Mouse (Mus musculus) limb, embryonic 10.5 days (tissue): ENCODE results near the gene Kcnh3. TPM values are rescaled to one million over a fixed set of nuclear protein-coding genes. Genes with fewer than 3 reads are reported as not detected.

Source experiments
- DNase-seq: peaks from one replicate; pipeline ENCODE4 v3.0.0-alpha.2; 2017; ENCODE audit warnings: low spot score
- H3K27ac ChIP-seq: fragments of 300-500 bp; sonication (generic); 2 replicates; pipeline ENCODE4 v1.5.1; 2016; ENCODE audit warnings: mild to moderate bottlenecking
- H3K27me3 ChIP-seq: fragments of 300-500 bp; sonication (generic); 2 replicates; pipeline ENCODE4 v1.6.1; 2016; ENCODE audit warnings: low read depth, mild to moderate bottlenecking; ENCODE audit not compliant: poor library complexity, severe bottlenecking
- H3K36me3 ChIP-seq: fragments of 300-500 bp; sonication (generic); 2 replicates; pipeline ENCODE4 v1.6.1; 2016; ENCODE audit warnings: mild to moderate bottlenecking, moderate library complexity
- H3K4me1 ChIP-seq: fragments of 300-500 bp; sonication (generic); 2 replicates; pipeline ENCODE4 v1.6.1; 2016
- H3K4me3 ChIP-seq: fragments of 300-500 bp; sonication (generic); 2 replicates; pipeline ENCODE4 v1.5.1; 2016; ENCODE audit warnings: mild to moderate bottlenecking, moderate library complexity
- H3K9me3 ChIP-seq: fragments of 300-500 bp; sonication (generic); replicated peaks from 2 replicates; pipeline ENCODE4 v1.6.1; 2016; ENCODE audit warnings: mild to moderate bottlenecking
- WGBS: fragments of 180-500 bp; shearing (Covaris S2); methylation state at CpG from one replicate; pipeline ENCODE4 v1.1.7; 2016; 5-methylcytosine and 5-hydroxymethylcytosine counted together
- polyA plus RNA-seq: library from polyadenylated mRNA; unstranded; fragments of >200 nt; fragmentation: Nextera tagmentation; extraction: Ambion mirVana; gene quantifications from 2 replicates; pipeline ENCODE4 v1.2.1, GENCODE M21; 2016

Gene Kcnh3
- polyA plus RNA-seq, 1 experiment from 2014 or later: not detected

- Histone ChIP-seq H3K9me3 (no peaks in the 10 kb centered on the region), H3K27me3 (no peaks in the 10 kb centered on the region), H3K4me1 (peaks cover 12% of the 10 kb centered on the region), H3K36me3 (no peaks in the 10 kb centered on the region), H3K27ac (no peak overlapping the region), H3K4me3 (no peak overlapping the region)
- no peak for DNase-seq
- WGBS: 77% methylated on average over 2 of the region's 2 CpGs
These were observed 39.7 kb downstream of the Kcnh3 start for GRCm38 (mm10) chr15:99264363-99264762.

DNA sequence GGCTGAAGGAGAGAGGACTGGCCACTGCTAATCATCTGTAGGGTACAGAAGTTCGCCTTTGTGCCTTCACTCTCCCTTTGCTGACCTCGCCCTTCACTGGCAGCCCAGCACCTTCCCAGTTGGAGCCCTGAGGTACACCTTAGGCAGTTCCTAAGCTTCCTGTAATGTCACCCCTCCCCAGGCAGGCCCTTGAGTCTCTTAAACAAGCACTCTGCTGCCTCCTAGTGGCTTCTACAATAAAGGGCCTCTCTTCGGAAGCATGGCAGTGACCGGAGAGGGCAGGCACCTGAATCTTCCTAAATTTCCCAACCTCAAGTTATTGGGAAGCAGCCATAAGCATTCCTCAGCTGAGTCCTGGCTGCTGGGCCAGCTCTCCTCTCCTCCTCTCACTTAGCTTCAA lies 41.0 kb downstream of the Kcnh3 start:
- no peaks in the 10 kb centered on the region for H3K9me3 ChIP-seq
- WGBS: 17% methylated on average over 4 of the region's 4 CpGs
- H3K4me1 ChIP-seq: peaks cover 3% of the 10 kb centered on the region
- no peaks in the 10 kb centered on the region for H3K27me3 ChIP-seq
- no peak overlapping the region for H3K4me3 ChIP-seq
- peak; percentile 68 for DNase-seq
- no peak overlapping the region for H3K27ac ChIP-seq
- H3K36me3 ChIP-seq: no peaks in the 10 kb centered on the region

GRCm38 (mm10) chr15:99276095-99276494 lies 51.4 kb downstream of the Kcnh3 start:
- peaks cover 3% of the 10 kb centered on the region; the same call in 1 of the 2 replicates for H3K4me1 ChIP-seq

DNA sequence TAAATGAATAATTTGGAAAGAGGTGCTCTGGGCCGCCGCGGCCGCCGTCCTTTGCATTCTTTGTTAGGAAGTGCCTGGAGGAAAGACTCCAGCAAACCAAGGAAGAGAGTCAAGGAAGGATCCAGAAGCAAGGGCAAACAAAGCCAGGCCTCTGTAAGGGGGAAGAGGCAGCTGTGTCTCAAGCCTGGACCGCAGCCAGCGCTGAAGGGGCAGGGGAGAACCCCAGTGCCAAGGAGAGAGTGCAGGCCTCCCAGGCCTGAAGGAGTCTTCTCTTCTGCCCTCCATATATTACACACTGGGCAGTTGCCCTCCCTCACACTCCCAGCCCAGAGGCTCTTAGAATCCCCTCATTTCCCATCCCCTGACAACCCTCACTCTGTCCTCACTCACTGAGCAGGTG lies 53.6 kb downstream of the Kcnh3 start:
- WGBS: 89% methylated on average over 7 of the region's 7 CpGs
- Histone ChIP-seq H3K27me3 (no peaks in the 10 kb centered on the region), H3K9me3 (no peaks in the 10 kb centered on the region), H3K4me1 (no peaks in the 10 kb centered on the region), H3K27ac (no peak overlapping the region), H3K36me3 (no peaks in the 10 kb centered on the region), H3K4me3 (no peak overlapping the region)
- no peak for DNase-seq

More at GRCm38 (mm10) chr15:99276095-99276494, 51.4 kb downstream of the Kcnh3 start:
- no peaks in the 10 kb centered on the region for H3K9me3 ChIP-seq
- no peaks in the 10 kb centered on the region for H3K27me3 ChIP-seq
- H3K36me3 ChIP-seq: no peaks in the 10 kb centered on the region
- WGBS: 76% methylated on average over 8 of the region's 8 CpGs
- H3K4me3 ChIP-seq: no peak overlapping the region
- no peak for DNase-seq
- H3K27ac ChIP-seq: no peak overlapping the region

- H3K27ac ChIP-seq: no peak overlapping the region
- no peak for DNase-seq
- H3K9me3 ChIP-seq: no peaks in the 10 kb centered on the region
- no peak overlapping the region for H3K4me3 ChIP-seq
- WGBS: 68% methylated on average over 10 of the region's 10 CpGs
- H3K27me3 ChIP-seq: 0 out of 2 replicates have a peak, but pooled peaks cover 3% of the 10 kb centered on the region
- H3K36me3 ChIP-seq: no peaks in the 10 kb centered on the region
- H3K4me1 ChIP-seq: peaks cover 10% of the 10 kb centered on the region; the same call in 1 of the 2 replicates
These were observed 58.8 kb downstream of the Kcnh3 start for GRCm38 (mm10) chr15:99283456-99283855.

- Histone ChIP-seq H3K27ac (no peak overlapping the region), H3K4me1 (peaks cover 10% of the 10 kb centered on the region; the same call in 1 of the 2 replicates), H3K4me3 (no peak overlapping the region), H3K27me3 (0 out of 2 replicates have a peak, but pooled peaks cover 3% of the 10 kb centered on the region), H3K36me3 (no peaks in the 10 kb centered on the region), H3K9me3 (no peaks in the 10 kb centered on the region)
- DNase-seq: no peak
- WGBS: 38% methylated on average over 14 of the region's 14 CpGs
These were observed 60.0 kb downstream of the Kcnh3 start for GRCm38 (mm10) chr15:99284527-99285188.

DNA sequence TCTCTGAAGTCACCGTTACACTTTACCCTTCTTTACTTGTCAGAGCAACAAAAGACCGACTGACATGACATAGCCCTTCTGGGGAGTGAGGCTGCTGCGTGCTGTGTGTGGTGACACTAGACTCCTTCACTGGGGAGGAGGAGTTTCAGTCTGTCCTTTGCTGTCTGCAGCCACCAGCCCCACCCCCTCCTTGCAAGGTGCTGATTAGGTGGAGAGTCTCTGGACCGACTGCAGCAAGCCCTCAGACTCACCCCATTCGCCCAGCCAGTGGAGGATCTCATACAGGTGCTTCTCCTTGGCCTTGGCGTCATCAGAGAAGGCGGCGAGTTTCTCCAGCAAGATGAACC lies 60.5 kb downstream of the Kcnh3 start:
- Histone ChIP-seq H3K27me3 (0 out of 2 replicates have a peak, but pooled peaks cover 3% of the 10 kb centered on the region), H3K4me1 (peaks cover 10% of the 10 kb centered on the region; the same call in 1 of the 2 replicates), H3K27ac (no peak overlapping the region), H3K4me3 (no peak overlapping the region), H3K9me3 (no peaks in the 10 kb centered on the region), H3K36me3 (no peaks in the 10 kb centered on the region)
- DNase-seq: no peak
- 49% methylated on average over 8 of the region's 8 CpGs for WGBS

- H3K27me3 ChIP-seq: no peaks in the 10 kb centered on the region
- H3K27ac ChIP-seq: no peak overlapping the region
- H3K4me1 ChIP-seq: peaks cover 8% of the 10 kb centered on the region
- no peaks in the 10 kb centered on the region for H3K9me3 ChIP-seq
- DNase-seq: no peak
- no peak overlapping the region for H3K4me3 ChIP-seq
- H3K36me3 ChIP-seq: no peaks in the 10 kb centered on the region
- 90% methylated on average over 11 of the region's 11 CpGs for WGBS
These were observed 65.9 kb downstream of the Kcnh3 start for GRCm38 (mm10) chr15:99290586-99290985.

Other genes with a start within 250 kb of the Kcnh3 start
- 133 and 138 TPM in 2 replicates for gene Tuba1c, start 195.0 kb upstream of the Kcnh3 start, polyA plus RNA-seq
- 0.16 TPM in 1 of 2 replicates, not detected in the other for gene Prph, start 169.7 kb upstream of the Kcnh3 start, polyA plus RNA-seq
- 54.8 and 56.2 TPM in 2 replicates for gene Troap, start 150.3 kb upstream of the Kcnh3 start, polyA plus RNA-seq
- 0.15 and 0.23 TPM in 2 replicates for gene C1ql4, start 137.0 kb upstream of the Kcnh3 start, polyA plus RNA-seq
- gene Dnajc22, start 131.7 kb upstream of the Kcnh3 start, polyA plus RNA-seq: 1.4 and 2.1 TPM in 2 replicates
- gene Spats2, start 98.9 kb upstream of the Kcnh3 start, polyA plus RNA-seq: 60.5 and 64.1 TPM in 2 replicates
- 180 and 190 TPM in 2 replicates for gene Mcrs1, start 27.1 kb downstream of the Kcnh3 start, polyA plus RNA-seq
- 59.3 and 71.2 TPM in 2 replicates for gene Prpf40b, start 70.2 kb downstream of the Kcnh3 start, polyA plus RNA-seq
- 0.21 and 0.29 TPM in 2 replicates for gene Fam186b, start 71.0 kb downstream of the Kcnh3 start, polyA plus RNA-seq
- gene Fmnl3, start 145.6 kb downstream of the Kcnh3 start, polyA plus RNA-seq: 30.4 and 42.2 TPM in 2 replicates
- 272 and 296 TPM in 2 replicates for gene Tmbim6, start 168.0 kb downstream of the Kcnh3 start, polyA plus RNA-seq
- 16.3 and 17.4 TPM in 2 replicates for gene Nckap5l, start 232.9 kb downstream of the Kcnh3 start, polyA plus RNA-seq
- 15.9 and 19.4 TPM in 2 replicates for gene Bcdin3d, start 249.9 kb downstream of the Kcnh3 start, polyA plus RNA-seq